Mouse (Mus musculus) CH12.LX (cell line): ENCODE measurements at regions not wholly inside any gene's neighbourhood (a gene's known extent, or its start where the extent isn't known, plus 50 kb on each side); places are given as distances from the start of the nearest gene placed in this dataset.
A peak's percentile ranks its signal among the peaks of the same experiment; 100 is the strongest.

Source experiments
- DNase-seq: peaks from one replicate; pipeline ENCODE4 v3.0.0-alpha.2; 2013; ENCODE audit errors: extremely low read depth
- H3K27ac ChIP-seq: 2 replicates; pipeline ENCODE4 v1.5.1; 2012; ENCODE audit warnings: low read depth, mild to moderate bottlenecking, control low read depth, moderate library complexity; ENCODE audit not compliant: insufficient read depth
- H3K27me3 ChIP-seq: replicated peaks from 2 replicates; pipeline ENCODE3; 2012; ENCODE audit warnings: inconsistent platforms
- H3K36me3 ChIP-seq, 2 experiments: replicated peaks in 1 of 2; 2 replicates each; pipeline versions ENCODE3 to v1.6.1; 2012; ENCODE audit warnings: inconsistent platforms in 1 of 2, low read length in 1 of 2, mild to moderate bottlenecking in 1 of 2, mixed read lengths in 1 of 2, moderate library complexity in 1 of 2; ENCODE audit not compliant: control insufficient read depth in 1 of 2, insufficient read depth in 1 of 2
- H3K4me1 ChIP-seq, 2 experiments: 2 replicates each; pipeline ENCODE4 v1.6.1; 2012; ENCODE audit warnings: inconsistent platforms in 1 of 2, moderate library complexity in 1 of 2; ENCODE audit not compliant: insufficient read depth in 2 of 2, control insufficient read depth in 1 of 2
- H3K4me2 ChIP-seq: 2 replicates; pipeline ENCODE4 v1.6.1; 2012; ENCODE audit warnings: low read depth, mild to moderate bottlenecking, control low read depth; ENCODE audit not compliant: poor library complexity, insufficient read depth, severe bottlenecking
- H3K4me3 ChIP-seq, 3 experiments: fragments of 150-350 bp in 1 of 3; sonication (generic) in 1 of 3; replicated peaks in 1 of 3; 2 replicates each; pipeline versions ENCODE3 to v1.5.1; 2011 to 2012; ENCODE audit warnings: low read depth in 2 of 3, low read length in 2 of 3, mild to moderate bottlenecking in 2 of 3, moderate library complexity in 2 of 3, control low read depth in 1 of 3, improper control_type of control experiment in 1 of 3, inconsistent platforms in 1 of 3, mixed read lengths in 1 of 3; ENCODE audit not compliant: poor library complexity in 1 of 3
- H3K79me2 ChIP-seq: replicated peaks from 2 replicates; pipeline ENCODE4 v1.6.1; 2012; ENCODE audit warnings: mild to moderate bottlenecking, moderate library complexity; ENCODE audit not compliant: control insufficient read depth, poor library complexity, insufficient read depth, severe bottlenecking; ENCODE audit errors: extremely low read depth
- H3K9ac ChIP-seq: 2 replicates; pipeline ENCODE4 v1.6.1; 2012; ENCODE audit warnings: low read depth, mild to moderate bottlenecking, control low read depth, moderate library complexity; ENCODE audit not compliant: insufficient read depth
- H3K9me3 ChIP-seq: replicated peaks from 2 replicates; pipeline ENCODE3; 2012; ENCODE audit warnings: low read length, inconsistent platforms, mixed read lengths
- BHLHE40 ChIP-seq: IDR thresholded peaks from 2 replicates; pipeline ENCODE4 v1.6.1; 2011; ENCODE audit warnings: mild to moderate bottlenecking, low read depth, low read length, improper control_type of control experiment
- CTCF ChIP-seq, 2 experiments: IDR thresholded peaks in 1 of 2; conservative IDR thresholded peaks in 1 of 2; 2 replicates each; pipeline ENCODE4 v1.5.1; 2011 to 2012; ENCODE audit warnings: low read depth in 2 of 2, low read length in 2 of 2, improper control_type of control experiment in 1 of 2, inconsistent platforms in 1 of 2, mild to moderate bottlenecking in 1 of 2, moderate library complexity in 1 of 2
- E2F4 ChIP-seq: IDR thresholded peaks from 2 replicates; pipeline ENCODE4 v1.6.1; 2011; ENCODE audit warnings: low read depth, low read length, improper control_type of control experiment; ENCODE audit not compliant: insufficient replicate concordance
- EP300 ChIP-seq: IDR thresholded peaks from 2 replicates; pipeline ENCODE4 v1.6.1; 2011; ENCODE audit warnings: low read length, improper control_type of control experiment
- JUN ChIP-seq: IDR thresholded peaks from 2 replicates; pipeline ENCODE4 v1.6.1; 2011; ENCODE audit warnings: low read depth, mild to moderate bottlenecking, low read length, improper control_type of control experiment, moderate library complexity; ENCODE audit not compliant: insufficient read depth
- JUND ChIP-seq: conservative IDR thresholded peaks from 2 replicates; pipeline ENCODE4 v1.6.1; 2011; ENCODE audit warnings: low read depth, low read length, improper control_type of control experiment
- KAT2A ChIP-seq: IDR thresholded peaks from 2 replicates; pipeline ENCODE4 v1.6.1; 2012; ENCODE audit warnings: low read length, improper control_type of control experiment, inconsistent platforms; ENCODE audit not compliant: insufficient replicate concordance
- MAFK ChIP-seq: IDR thresholded peaks from 2 replicates; pipeline ENCODE4 v1.6.1; 2011; ENCODE audit warnings: low read length, improper control_type of control experiment; ENCODE audit not compliant: insufficient replicate concordance
- MAZ ChIP-seq: IDR thresholded peaks from 2 replicates; pipeline ENCODE4 v1.6.1; 2012; ENCODE audit warnings: low read depth, mild to moderate bottlenecking, inconsistent platforms, low read length, improper control_type of control experiment, moderate library complexity
- MEF2A ChIP-seq: IDR thresholded peaks from 2 replicates; pipeline ENCODE4 v1.6.1; 2014; ENCODE audit warnings: low read depth, mild to moderate bottlenecking, inconsistent platforms, low read length, improper control_type of control experiment, borderline replicate concordance
- MXI1 ChIP-seq: IDR thresholded peaks from 2 replicates; pipeline ENCODE4 v1.6.1; 2011; ENCODE audit warnings: mild to moderate bottlenecking, low read depth, low read length, improper control_type of control experiment
- MYC ChIP-seq: IDR thresholded peaks from 2 replicates; pipeline ENCODE4 v1.6.1; 2011; ENCODE audit warnings: low read depth, mild to moderate bottlenecking, improper control_type of control experiment, low read length
- NRF1 ChIP-seq: IDR thresholded peaks from 2 replicates; pipeline ENCODE4 v1.6.1; 2014; ENCODE audit warnings: low read depth, mild to moderate bottlenecking, inconsistent platforms, low read length, improper control_type of control experiment, moderate library complexity
- PAX5 ChIP-seq: IDR thresholded peaks from 2 replicates; pipeline ENCODE4 v1.6.1; 2012; ENCODE audit warnings: low read length, inconsistent platforms, mixed read lengths
- POLR2AphosphoS2 ChIP-seq: IDR thresholded peaks from 2 replicates; pipeline ENCODE4 v1.6.1; 2011; ENCODE audit warnings: low read depth, low read length, improper control_type of control experiment
- RAD21 ChIP-seq: IDR thresholded peaks from 2 replicates; pipeline ENCODE4 v1.6.1; 2011; ENCODE audit warnings: low read depth, mild to moderate bottlenecking, low read length, improper control_type of control experiment, moderate library complexity
- RCOR1 ChIP-seq: conservative IDR thresholded peaks from 2 replicates; pipeline ENCODE4 v1.6.1; 2012; ENCODE audit warnings: low read depth, mild to moderate bottlenecking, inconsistent platforms, low read length, improper control_type of control experiment
- SMC3 ChIP-seq: IDR thresholded peaks from 2 replicates; pipeline ENCODE4 v1.6.1; 2011; ENCODE audit warnings: low read depth, low read length, improper control_type of control experiment
- TBP ChIP-seq: conservative IDR thresholded peaks from 2 replicates; pipeline ENCODE4 v1.6.1; 2011; ENCODE audit warnings: low read depth, low read length, improper control_type of control experiment
- ZMIZ1 ChIP-seq: IDR thresholded peaks from 2 replicates; pipeline ENCODE4 v1.6.1; 2012; ENCODE audit warnings: low read depth, mild to moderate bottlenecking, inconsistent platforms, low read length, improper control_type of control experiment
- dilution Hi-C: fragments of 300-500 bp; cut with MboI; formaldehyde crosslinking; loops from 2 replicates; pipeline ENCODE4 v1.14.3; 2020; ENCODE audit warnings: low sequenced_read_pairs; ENCODE audit not compliant: extremely low pct_unique_long_range_greater_than_20kb, extremely low pct_ligation_motif_present
- in situ Hi-C: fragments of 300-500 bp; cut with MboI; formaldehyde crosslinking; loops from 3 replicates; pipeline ENCODE4 v1.14.3; 2019; ENCODE audit warnings: low sequenced_read_pairs, low pct_ligation_motif_present, low pct_unique_long_range_greater_than_20kb, mixed read lengths

GRCm38 (mm10) chr13:32493806-32494205 is 155.3 kb upstream of the Gmds start:
- no peak overlapping the region for H3K9ac ChIP-seq
- H3K4me3 ChIP-seq, result no peak overlapping the region
- H3K4me2 ChIP-seq, result no peak overlapping the region
- H3K9me3 ChIP-seq, result no peaks in the 10 kb centered on the region
- H3K4me1 ChIP-seq, result peaks cover 0 to 8% of the 10 kb centered on the region in 2 experiments; a peak in 2 of 4 replicates
- H3K27me3 ChIP-seq, result no peaks in the 10 kb centered on the region
- no peak overlapping the region for H3K27ac ChIP-seq
- dilution Hi-C loops, result no loop called here
- in situ Hi-C loops, result no loop called here
- TF ChIP-seq E2F4 (no peak), SMC3 (no peak), EP300 (no peak), BHLHE40 (no peak), NRF1 (no peak), MEF2A (no peak), TBP (no peak), MAZ (no peak), CTCF (conservative IDR thresholded peaks at IDR 0.05 in 1 of 2, IDR thresholded peaks at IDR 0.05 in 1 of 2; ENCODE audit: low read depth in 2 of 2, low read length in 2 of 2) (no peak), KAT2A (no peak), MXI1 (no peak), ZMIZ1 (no peak), RAD21 (no peak), JUND (no peak)
- DNase-seq, result no peak
- no peaks in the 10 kb centered on the region for H3K79me2 ChIP-seq
- no peaks in the 10 kb centered on the region for H3K36me3 ChIP-seq

- Histone ChIP-seq H3K27me3 (no peaks in the 10 kb centered on the region), H3K4me3 (no peak overlapping the region), H3K36me3 (no peaks in the 10 kb centered on the region), H3K4me2 (no peak overlapping the region), H3K4me1 (peaks cover 0 to 8% of the 10 kb centered on the region in 2 experiments; a peak in 2 of 4 replicates), H3K79me2 (no peaks in the 10 kb centered on the region), H3K9me3 (no peaks in the 10 kb centered on the region), H3K27ac (no peak overlapping the region), H3K9ac (no peak overlapping the region)
- DNase-seq, result peak; percentile 34
- dilution Hi-C loops (no loop called here), in situ Hi-C loops (no loop called here)
- peak; percentile 70 to 78 for TF ChIP-seq CTCF (conservative IDR thresholded peaks at IDR 0.05 in 1 of 2, IDR thresholded peaks at IDR 0.05 in 1 of 2; ENCODE audit: low read depth in 2 of 2, low read length in 2 of 2)
- no peak for TF ChIP-seq ZMIZ1
- TF ChIP-seq RCOR1, result no peak
- no peak for TF ChIP-seq MEF2A
- TF ChIP-seq SMC3, result peak; percentile 70
- TF ChIP-seq MAFK, result no peak
- TF ChIP-seq JUN, result no peak
- no peak for TF ChIP-seq PAX5
- TF ChIP-seq POLR2AphosphoS2, result no peak
- peak; percentile 79 for TF ChIP-seq RAD21
- TF ChIP-seq MYC, result no peak
Observed at GRCm38 (mm10) chr13:32493309-32493708, 154.8 kb upstream of the Gmds start.
